Mouse (Mus musculus) brain, embryonic 14.5 days (tissue): ENCODE data around the gene Ier5l.

Source experiments
- CTCF ChIP-seq: fragments of 200-500 bp; IDR thresholded peaks from 2 replicates; pipeline ENCODE4 v1.5.1; 2012; ENCODE audit warnings: inconsistent platforms, mild to moderate bottlenecking, moderate library complexity, borderline replicate concordance; ENCODE audit not compliant: insufficient read depth, insufficient read length; ENCODE audit errors: extremely low read depth
- POLR2A ChIP-seq: fragments of 200-500 bp; IDR thresholded peaks from 2 replicates; pipeline ENCODE4 v1.6.1; 2012; ENCODE audit warnings: mild to moderate bottlenecking, inconsistent platforms, borderline replicate concordance; ENCODE audit not compliant: poor library complexity, insufficient read depth, insufficient read length, severe bottlenecking; ENCODE audit errors: extremely low read depth

DNA sequence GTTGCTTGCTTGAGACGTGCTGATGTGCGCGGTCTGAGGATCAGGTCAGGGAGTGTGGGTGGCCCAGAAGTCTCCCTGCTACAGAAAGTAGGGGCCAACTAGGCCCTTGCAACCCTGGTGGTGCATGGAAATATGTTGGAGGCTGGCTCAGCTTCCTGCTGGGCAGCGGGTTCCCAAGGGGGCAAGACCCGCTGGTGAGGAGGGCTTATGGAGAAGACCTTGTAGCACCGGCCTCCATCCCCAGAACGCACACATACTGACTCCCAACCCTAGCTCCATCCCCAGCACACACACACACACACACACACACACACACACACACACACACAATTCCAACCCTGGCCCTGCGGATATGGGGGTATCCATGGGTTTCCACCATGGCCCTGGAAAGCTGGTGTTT is 3.0 kb downstream of the Ier5l start:
- TF ChIP-seq CTCF, result no peak
- TF ChIP-seq POLR2A, result no peak
